Mouse (Mus musculus) urinary bladder, postnatal 36 days (tissue): Measurements from ENCODE around the gene Cym.

Experiments
- DNase-seq, 2 experiments: peaks; one replicate each; pipeline ENCODE4 v3.0.0; 2022; ENCODE audit warnings: low spot score in 2 of 2, mixed read lengths in 1 of 2

Gene Cym

GRCm38 (mm10) chr3:107169552-107169951, 52.0 kb downstream of the Cym start:
- DNase-seq = no peak

- DNase-seq = no peak
Measured at GRCm38 (mm10) chr3:107162741-107163140, 58.8 kb downstream of the Cym start.
